Mouse (Mus musculus) adrenal gland, postnatal 4 days (tissue): ENCODE data around the gene Cplane1. TPM values are rescaled to one million over a fixed set of nuclear protein-coding genes. Genes with fewer than 3 reads are reported as not detected.

Source experiments
- DNase-seq, 2 experiments: peaks; one replicate each; pipeline ENCODE4 v3.0.0; 2021 to 2022; ENCODE audit warnings: low spot score in 2 of 2, mixed read lengths in 2 of 2
- total RNA-seq, 2 experiments: library from RNA; stranded (reverse); gene quantifications; 2 replicates each; pipeline ENCODE4 v1.2.3; 2021

The Cplane1 gene
- total RNA-seq, 2 experiments from 2014 or later: 14.6 to 19.4 TPM

GRCm38 (mm10) chr15:8291251-8291650 lies 122.3 kb downstream of the Cplane1 start:
- no peak for DNase-seq

GRCm38 (mm10) chr15:8294150-8294549 lies 125.2 kb downstream of the Cplane1 start:
- no peak for DNase-seq

- DNase-seq: no peak
Measured at GRCm38 (mm10) chr15:8302944-8303343, 134.0 kb downstream of the Cplane1 start.

GRCm38 (mm10) chr15:8305474-8305873 lies 136.6 kb downstream of the Cplane1 start:
- DNase-seq: no peak

GRCm38 (mm10) chr15:8317381-8317780 lies 148.5 kb downstream of the Cplane1 start:
- no peak for DNase-seq

GRCm38 (mm10) chr15:8319191-8319590 lies 150.3 kb downstream of the Cplane1 start:
- DNase-seq: no peak

Other genes with a start within 250 kb of the Cplane1 start
- 10 to 100 TPM; 31.3 to 31.5 TPM for gene Wdr70, start 69.9 kb upstream of the Cplane1 start, total RNA-seq
- gene Nup155, start 59.8 kb upstream of the Cplane1 start, total RNA-seq: 10 to 100 TPM; 33.6 to 34.3 TPM